Mouse (Mus musculus) lung, postnatal 10 days (tissue): ENCODE results near the gene Kcnj10.
A peak's percentile ranks its signal among the peaks of the same experiment; 100 is the strongest.

Experiments used
- DNase-seq: peaks from one replicate; pipeline ENCODE4 v3.0.0; 2021

Gene Kcnj10

GRCm38 (mm10) chr1:172312768-172313561 is 28.0 kb upstream of the Kcnj10 start:
- peak; percentile 21 for DNase-seq

DNA sequence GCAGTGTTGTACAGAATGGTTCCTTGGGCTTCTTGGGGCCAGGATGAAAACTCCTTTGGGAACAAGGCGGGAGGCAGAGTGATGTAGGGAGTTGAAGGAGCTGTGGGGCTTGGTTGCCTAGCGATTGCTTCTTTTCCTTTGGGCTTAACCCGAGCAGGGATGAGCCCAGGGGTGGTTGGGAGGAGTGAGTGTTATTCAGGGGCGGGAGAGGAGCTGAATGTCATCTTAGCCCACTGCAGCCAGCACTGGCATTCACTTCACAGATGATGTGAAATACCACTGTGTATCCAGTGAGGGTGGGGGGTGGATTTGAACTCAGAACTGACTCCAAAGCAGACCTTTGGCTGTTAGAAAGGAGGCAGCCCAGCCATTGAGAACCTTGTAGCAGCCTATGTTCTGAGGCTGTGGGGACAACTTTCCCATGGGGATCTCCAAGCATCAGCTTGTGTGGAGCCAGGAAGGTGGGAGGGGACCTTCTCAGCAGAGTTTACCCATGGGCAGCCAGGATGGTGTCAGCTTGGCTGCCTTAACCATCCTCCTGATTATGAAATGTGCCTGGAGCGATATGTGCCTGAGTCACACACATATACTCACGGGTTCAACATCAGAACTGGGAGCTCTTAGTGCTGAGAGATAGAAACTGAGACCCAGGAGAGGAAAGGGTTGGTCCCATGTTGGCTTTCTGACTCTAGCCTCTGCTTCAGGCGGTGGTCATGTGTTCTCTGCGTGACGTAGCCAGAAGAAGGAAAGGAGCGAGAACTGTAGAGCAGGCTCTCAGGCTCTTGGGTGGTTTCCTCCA is 27.2 kb upstream of the Kcnj10 start:
- no peak for DNase-seq

- no peak for DNase-seq
These were observed 26.1 kb upstream of the Kcnj10 start for GRCm38 (mm10) chr1:172314911-172315310.

DNA sequence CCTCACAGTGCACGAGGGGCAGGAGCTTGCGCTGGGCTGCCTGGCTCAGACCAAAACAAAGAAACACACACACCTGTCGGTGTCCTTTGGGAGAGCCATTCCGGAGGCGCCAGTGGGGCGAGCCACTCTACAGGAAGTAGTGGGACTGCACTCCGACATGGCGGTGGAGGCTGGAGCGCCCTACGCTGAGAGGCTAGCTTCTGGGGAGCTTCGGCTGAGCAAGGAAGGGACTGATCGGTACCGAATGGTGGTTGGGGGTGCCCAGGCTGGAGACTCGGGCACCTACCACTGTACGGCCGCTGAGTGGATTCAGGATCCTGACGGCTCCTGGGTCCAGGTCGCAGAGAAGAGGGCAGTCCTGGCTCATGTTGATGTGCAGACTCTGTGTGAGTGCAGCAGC is 23.6 kb upstream of the Kcnj10 start:
- no peak for DNase-seq

GRCm38 (mm10) chr1:172317946-172318345 is 23.1 kb upstream of the Kcnj10 start:
- no peak for DNase-seq

- no peak for DNase-seq
These were observed 22.5 kb upstream of the Kcnj10 start for GRCm38 (mm10) chr1:172318424-172319035.

DNA sequence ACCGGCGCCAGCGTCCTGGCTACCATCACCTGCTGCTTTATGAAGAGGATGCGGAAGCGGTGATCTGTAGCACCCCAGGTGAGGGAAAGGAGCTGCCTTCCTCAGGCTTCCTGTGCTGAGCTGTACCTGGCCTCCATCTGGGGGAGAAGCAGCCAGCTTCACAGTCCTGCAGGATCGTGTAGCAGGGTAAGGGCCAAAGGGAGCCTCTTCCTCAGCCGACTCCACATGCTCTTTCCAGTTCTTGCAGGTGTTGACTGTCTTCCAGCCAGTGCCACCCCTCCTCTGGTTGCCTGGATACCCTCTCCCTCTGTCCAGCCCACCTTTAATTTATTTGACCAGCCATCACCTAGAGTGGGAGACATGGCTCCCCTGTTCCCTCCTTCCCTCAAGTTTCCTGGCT is 21.7 kb upstream of the Kcnj10 start:
- no peak for DNase-seq

GRCm38 (mm10) chr1:172319921-172320411 is 21.0 kb upstream of the Kcnj10 start:
- no peak for DNase-seq

- no peak for DNase-seq
These were observed 18.3 kb upstream of the Kcnj10 start for GRCm38 (mm10) chr1:172322725-172323124.

DNA sequence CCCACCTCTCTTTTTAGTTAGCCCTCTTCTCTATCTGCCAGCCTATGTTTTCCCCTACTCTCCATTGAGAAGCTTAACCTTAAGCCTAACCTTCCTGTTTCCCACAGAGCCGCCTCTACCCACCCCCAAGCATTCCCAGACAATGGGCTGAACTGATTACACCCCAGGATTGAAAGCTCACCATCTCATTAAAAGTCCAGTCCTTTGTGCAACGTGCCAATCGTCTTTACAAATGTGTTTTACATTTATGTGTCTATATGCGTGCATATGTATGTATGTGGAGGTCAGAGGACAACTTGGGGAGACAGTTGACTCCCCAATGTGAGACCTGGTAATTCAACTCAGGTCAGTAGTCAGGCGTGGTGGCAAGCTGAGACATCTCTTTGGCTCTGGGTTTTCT is 17.7 kb upstream of the Kcnj10 start:
- DNase-seq: no peak

GRCm38 (mm10) chr1:172323801-172324359 is 17.1 kb upstream of the Kcnj10 start:
- DNase-seq: no peak

GRCm38 (mm10) chr1:172324725-172325124 is 16.3 kb upstream of the Kcnj10 start:
- peak; percentile 86 for DNase-seq

GRCm38 (mm10) chr1:172325680-172326535 is 15.1 kb upstream of the Kcnj10 start:
- DNase-seq: peak; percentile 68

DNA sequence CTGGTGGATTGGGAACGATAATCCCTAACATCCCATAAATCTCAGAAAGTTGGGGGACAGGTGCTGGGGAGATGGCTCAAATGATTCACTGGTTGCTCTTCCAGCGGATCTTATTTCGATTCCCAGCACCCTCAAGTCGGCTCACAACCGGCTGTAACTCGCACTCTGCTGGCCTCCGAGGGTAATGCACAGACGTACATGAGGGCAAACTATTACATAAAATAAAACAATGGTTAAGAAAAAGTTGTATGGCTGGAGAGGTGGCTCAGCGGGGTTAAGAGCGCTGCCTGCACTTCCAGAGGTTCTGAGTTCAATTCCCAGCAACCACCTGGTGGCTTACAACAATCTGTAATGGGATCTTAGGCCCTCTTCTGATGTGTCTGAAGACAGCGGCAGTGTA is 14.3 kb upstream of the Kcnj10 start:
- no peak for DNase-seq

DNA sequence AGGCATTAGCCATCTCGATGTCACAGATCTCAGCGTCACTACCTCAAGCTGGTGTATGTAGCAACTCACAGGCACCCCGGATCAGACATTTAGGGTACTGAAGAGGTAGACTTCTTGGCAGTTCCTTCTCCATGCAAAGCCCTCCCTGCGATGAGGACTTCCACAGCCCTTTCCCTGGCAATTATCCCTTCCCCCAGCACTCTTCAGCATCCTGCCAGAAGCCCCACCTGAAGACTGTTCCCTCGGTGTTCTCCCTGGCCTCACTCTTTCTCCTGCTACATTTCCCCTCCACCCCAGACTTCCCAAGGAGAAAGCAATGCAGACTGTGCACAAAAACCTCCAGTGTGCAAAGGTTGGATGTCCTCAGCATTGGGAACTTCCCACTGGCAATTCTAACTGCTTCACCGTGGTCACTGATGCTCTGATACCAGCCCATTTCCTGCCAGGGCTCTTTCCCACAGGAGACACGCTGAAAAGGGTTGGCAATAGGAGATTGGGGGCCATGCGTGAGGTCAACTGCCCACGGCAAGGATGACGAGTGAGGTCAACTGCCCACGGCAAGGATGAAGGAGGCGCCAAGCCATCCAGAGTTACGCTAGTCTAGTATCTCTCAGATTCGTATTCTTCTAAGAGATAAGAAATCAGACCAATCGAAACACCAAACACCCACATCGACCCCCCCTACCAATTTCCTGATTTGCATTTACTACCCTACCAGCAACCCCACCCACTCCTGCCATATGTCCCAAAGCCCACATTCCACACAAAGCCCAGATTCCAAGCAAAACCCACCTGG is 13.6 kb upstream of the Kcnj10 start:
- DNase-seq: no peak

- no peak for DNase-seq
These were observed 13.0 kb upstream of the Kcnj10 start for GRCm38 (mm10) chr1:172328041-172328440.

GRCm38 (mm10) chr1:172328461-172328860 is 12.5 kb upstream of the Kcnj10 start:
- no peak for DNase-seq

GRCm38 (mm10) chr1:172329131-172329530 is 11.9 kb upstream of the Kcnj10 start, which contains the start of gene Kcnj9:
Gene Kcnj9 (minus strand): TSS chr1:172329318.
- no peak for DNase-seq

GRCm38 (mm10) chr1:172329616-172330015 is 11.4 kb upstream of the Kcnj10 start:
- no peak for DNase-seq

DNA sequence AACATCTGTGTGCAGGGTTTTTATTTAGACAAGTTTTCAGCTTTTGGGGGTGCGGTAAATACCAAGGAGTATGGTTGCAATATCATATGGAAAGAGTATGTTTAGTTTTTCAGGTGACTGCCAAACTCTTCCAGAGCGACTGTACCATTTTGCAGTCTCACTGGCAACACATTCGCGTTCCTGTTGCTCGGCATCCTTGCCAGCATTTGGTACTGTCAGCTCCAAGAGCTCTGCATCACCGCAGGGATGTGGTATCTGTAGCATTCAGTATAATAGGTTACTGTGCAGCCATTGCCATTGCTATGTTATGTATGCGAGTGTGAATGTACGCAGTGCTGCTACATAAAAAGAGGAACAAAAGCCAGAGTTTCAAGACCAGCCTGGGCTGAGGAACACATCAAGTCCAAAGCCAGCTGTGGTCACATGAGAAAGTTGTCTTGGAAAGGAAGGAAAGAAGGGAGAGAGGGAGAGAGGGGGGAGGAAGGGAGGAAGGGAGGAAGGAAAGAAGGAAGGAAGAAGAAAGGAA is 9.5 kb upstream of the Kcnj10 start:
- DNase-seq: no peak

DNA sequence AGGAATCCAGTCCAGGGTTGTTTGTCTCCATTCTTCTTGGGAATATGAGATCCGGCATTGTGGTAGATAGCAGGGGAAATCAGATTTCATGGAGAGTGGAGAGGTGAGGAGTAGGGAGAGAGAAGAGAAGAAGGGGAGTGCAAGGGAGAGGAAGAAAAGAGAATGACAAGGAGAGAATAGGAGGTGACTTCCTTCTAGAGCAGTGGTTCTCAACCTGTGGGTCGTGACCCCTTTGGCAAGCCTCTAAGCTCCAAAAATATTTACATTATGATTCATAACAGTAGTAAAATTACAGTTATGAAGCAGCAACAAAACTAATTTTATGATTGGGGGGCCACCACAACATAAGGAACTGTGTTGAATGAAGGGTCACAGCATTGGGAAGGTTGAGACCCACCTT is 8.1 kb upstream of the Kcnj10 start:
- DNase-seq: no peak
